Mouse (Mus musculus) CH12.LX (cell line): Measurements from ENCODE around the gene Efhd2.

Experiments
- BHLHE40 ChIP-seq: IDR thresholded peaks from 2 replicates; pipeline ENCODE4 v1.6.1; 2011; ENCODE audit warnings: mild to moderate bottlenecking, low read depth, low read length, improper control_type of control experiment
- CHD2 ChIP-seq: IDR thresholded peaks from 2 replicates; pipeline ENCODE4 v1.6.1; 2011; ENCODE audit warnings: low read length, improper control_type of control experiment
- CTCF ChIP-seq, 2 experiments: IDR thresholded peaks in 1 of 2; conservative IDR thresholded peaks in 1 of 2; 2 replicates each; pipeline ENCODE4 v1.5.1; 2011 to 2012; ENCODE audit warnings: low read depth in 2 of 2, low read length in 2 of 2, improper control_type of control experiment in 1 of 2, inconsistent platforms in 1 of 2, mild to moderate bottlenecking in 1 of 2, moderate library complexity in 1 of 2
- E2F4 ChIP-seq: IDR thresholded peaks from 2 replicates; pipeline ENCODE4 v1.6.1; 2011; ENCODE audit warnings: low read depth, low read length, improper control_type of control experiment; ENCODE audit not compliant: insufficient replicate concordance
- EP300 ChIP-seq: IDR thresholded peaks from 2 replicates; pipeline ENCODE4 v1.6.1; 2011; ENCODE audit warnings: low read length, improper control_type of control experiment
- ETS1 ChIP-seq: conservative IDR thresholded peaks from 2 replicates; pipeline ENCODE4 v1.6.1; 2012; ENCODE audit warnings: low read depth, mild to moderate bottlenecking, inconsistent platforms, low read length, improper control_type of control experiment, moderate library complexity
- JUND ChIP-seq: conservative IDR thresholded peaks from 2 replicates; pipeline ENCODE4 v1.6.1; 2011; ENCODE audit warnings: low read depth, low read length, improper control_type of control experiment
- KAT2A ChIP-seq: IDR thresholded peaks from 2 replicates; pipeline ENCODE4 v1.6.1; 2012; ENCODE audit warnings: low read length, improper control_type of control experiment, inconsistent platforms; ENCODE audit not compliant: insufficient replicate concordance
- MAFK ChIP-seq: IDR thresholded peaks from 2 replicates; pipeline ENCODE4 v1.6.1; 2011; ENCODE audit warnings: low read length, improper control_type of control experiment; ENCODE audit not compliant: insufficient replicate concordance
- MAX ChIP-seq: IDR thresholded peaks from 2 replicates; pipeline ENCODE4 v1.6.1; 2011; ENCODE audit warnings: low read length, improper control_type of control experiment
- MAZ ChIP-seq: IDR thresholded peaks from 2 replicates; pipeline ENCODE4 v1.6.1; 2012; ENCODE audit warnings: low read depth, mild to moderate bottlenecking, inconsistent platforms, low read length, improper control_type of control experiment, moderate library complexity
- NRF1 ChIP-seq: IDR thresholded peaks from 2 replicates; pipeline ENCODE4 v1.6.1; 2014; ENCODE audit warnings: low read depth, mild to moderate bottlenecking, inconsistent platforms, low read length, improper control_type of control experiment, moderate library complexity
- POLR2A ChIP-seq: IDR thresholded peaks from 2 replicates; pipeline ENCODE4 v1.6.1; 2011; ENCODE audit warnings: low read depth, mild to moderate bottlenecking, improper control_type of control experiment, low read length
- USF1 ChIP-seq: IDR thresholded peaks from 2 replicates; pipeline ENCODE4 v1.6.1; 2014; ENCODE audit warnings: low read depth, mild to moderate bottlenecking, inconsistent platforms, low read length, improper control_type of control experiment

GRCm38 (mm10) chr4:141882858-141883257, 8.1 kb upstream of the Efhd2 start:
- TF ChIP-seq CTCF (conservative IDR thresholded peaks at IDR 0.05 in 1 of 2, IDR thresholded peaks at IDR 0.05 in 1 of 2; ENCODE audit: low read depth in 2 of 2, low read length in 2 of 2) (no peak), ETS1 (no peak), MAFK (no peak), MAX (no peak), KAT2A (no peak), NRF1 (no peak), POLR2A (no peak), BHLHE40 (no peak), EP300 (no peak), JUND (no peak), E2F4 (no peak), MAZ (no peak), CHD2 (no peak), USF1 (no peak)
